Mouse (Mus musculus): Measurements from ENCODE around the gene Mrpl53. TPM values are rescaled to one million over a fixed set of nuclear protein-coding genes. Genes with fewer than 3 reads are reported as not detected.

The Mrpl53 gene
- total RNA-seq (2021), result 100 to 1,000 TPM; 133 to 136 TPM
- long read RNA-seq, experiment 1, transcript Mrpl53-201 (3 exons, 695 nt), result major isoform, 83 of 84 reads
- long read RNA-seq, experiment 1, partial matches to known transcripts, result 0 of 84 reads
- long read RNA-seq, experiment 1, other reads (novel, unspliced or antisense), result 1 of 84 reads
- long read RNA-seq, experiment 2, transcript Mrpl53-201 (3 exons, 695 nt), result major isoform, 66 of 72 reads
- long read RNA-seq, experiment 2, partial matches to known transcripts, result 0 of 72 reads
- long read RNA-seq, experiment 2, other reads (novel, unspliced or antisense), result 6 of 72 reads

- intact Hi-C loops (cut with DNase I), result no loop called here
- DNase-seq, result peak; percentile 81 to 89
These were observed at the start of gene Mrpl53 for GRCm38 (mm10) chr6:83108762-83109668. Gene Mrpl53, plus strand, starts transcription at chr6:83109040.

GRCm38 (mm10) chr6:83065995-83066394 is 42.8 kb upstream of the Mrpl53 start:
- intact Hi-C loops (cut with DNase I), result no loop called here

GRCm38 (mm10) chr6:83066441-83066840 is 42.4 kb upstream of the Mrpl53 start:
- intact Hi-C loops (cut with DNase I), result no loop called here
- no peak for DNase-seq

More at GRCm38 (mm10) chr6:83065995-83066394, 42.8 kb upstream of the Mrpl53 start:
- DNase-seq, result no peak

- intact Hi-C loops (cut with DNase I), result no loop called here
- DNase-seq, result no peak
These were observed 40.6 kb upstream of the Mrpl53 start for GRCm38 (mm10) chr6:83068221-83068620.

- intact Hi-C loops (cut with DNase I), result no loop called here
- no peak for DNase-seq
These were observed 39.9 kb upstream of the Mrpl53 start for GRCm38 (mm10) chr6:83068706-83069487.

GRCm38 (mm10) chr6:83069488-83070246 is 39.2 kb upstream of the Mrpl53 start:
- DNase-seq, result no peak
- intact Hi-C loops (cut with DNase I), result loop anchor here (10.0 kb wide), 1 partner anchor 325 kb away; no protein-coding TSS in a partner anchor

- intact Hi-C loops (cut with DNase I), result loop anchor here (10.0 kb wide), 1 partner anchor 325 kb away; no protein-coding TSS in a partner anchor
These were observed 38.8 kb upstream of the Mrpl53 start, which contains the start of gene Tlx2 for GRCm38 (mm10) chr6:83070247-83070310. Gene Tlx2, minus strand, starts transcription at chr6:83070293.

GRCm38 (mm10) chr6:83070311-83071219 is 38.3 kb upstream of the Mrpl53 start:
- intact Hi-C loops (cut with DNase I), result loop anchor here (10.0 kb wide), 1 partner anchor 326 kb away; no protein-coding TSS in a partner anchor
- DNase-seq, result peak; percentile 28 to 42

More at GRCm38 (mm10) chr6:83070247-83070310, 38.8 kb upstream of the Mrpl53 start, which contains the start of gene Tlx2:
- DNase-seq, result no peak

- intact Hi-C loops (cut with DNase I), result loop anchor here (10.0 kb wide), 1 partner anchor 326 kb away; no protein-coding TSS in a partner anchor
- DNase-seq, result no peak
These were observed 37.6 kb upstream of the Mrpl53 start for GRCm38 (mm10) chr6:83071220-83071619.

- intact Hi-C loops (cut with DNase I), result loop anchor here (10.0 kb wide), 1 partner anchor 330 kb away; no protein-coding TSS in a partner anchor
- DNase-seq, result no peak
These were observed 33.9 kb upstream of the Mrpl53 start for GRCm38 (mm10) chr6:83074979-83075378.

- DNase-seq, result peak in 1 of 2 experiments; percentile 37
- intact Hi-C loops (cut with DNase I), result loop anchor here (2.0 to 10.0 kb wide), 3 partner anchors 23 to 333 kb away; partner anchors contain the start of genes Ccdc142 and Gm42688
These were observed 31.1 kb upstream of the Mrpl53 start, which contains the start of gene Pcgf1 for GRCm38 (mm10) chr6:83077630-83078323. Gene Pcgf1, plus strand, starts transcription at chr6:83077869.

- intact Hi-C loops (cut with DNase I), result loop anchor here (2.0 to 10.0 kb wide), 3 partner anchors 22 to 334 kb away; partner anchors contain the start of genes Ccdc142 and Gm42688
- DNase-seq, result peak; percentile 100
These were observed 30.4 kb upstream of the Mrpl53 start for GRCm38 (mm10) chr6:83078324-83078858.

- intact Hi-C loops (cut with DNase I), result no loop called here
These were observed 28.6 kb upstream of the Mrpl53 start for GRCm38 (mm10) chr6:83080210-83080609.

GRCm38 (mm10) chr6:83083497-83083896 is 25.3 kb upstream of the Mrpl53 start:
- no peak for DNase-seq
- intact Hi-C loops (cut with DNase I), result no loop called here

More at GRCm38 (mm10) chr6:83080210-83080609, 28.6 kb upstream of the Mrpl53 start:
- no peak for DNase-seq

GRCm38 (mm10) chr6:83084477-83084876 is 24.4 kb upstream of the Mrpl53 start:
- intact Hi-C loops (cut with DNase I), result no loop called here
- DNase-seq, result no peak

GRCm38 (mm10) chr6:83086121-83087035 is 22.5 kb upstream of the Mrpl53 start, which contains the start of gene Lbx2:
Gene Lbx2, plus strand, starts transcription at chr6:83086367.
- intact Hi-C loops (cut with DNase I), result no loop called here
- DNase-seq, result no peak

All from heart, postnatal 14 days (tissue).